Mouse (Mus musculus) stomach, embryonic 16.5 days (tissue): ENCODE data around the gene Ppp1r32. TPM values are rescaled to one million over a fixed set of nuclear protein-coding genes. Genes with fewer than 3 reads are reported as not detected.

Experiments used
- ATAC-seq: fragments of 200-750 bp; cut with Nextera tagmentation; 2 replicates; pipeline ENCODE4 v1.8.0; 2017; ENCODE audit warnings: moderate number of reproducible peaks, moderate TSS enrichment; ENCODE audit not compliant: insufficient read depth, low FRiP score
- H3K27ac ChIP-seq: fragments of 300-500 bp; sonication (generic); 2 replicates; pipeline ENCODE4 v1.5.1; 2014; ENCODE audit warnings: low read length
- H3K27me3 ChIP-seq: fragments of 300-500 bp; sonication (generic); 2 replicates; pipeline ENCODE4 v1.6.1; 2014; ENCODE audit warnings: low read length, control low read depth, mixed read lengths; ENCODE audit not compliant: control insufficient read depth, insufficient read depth
- H3K36me3 ChIP-seq: fragments of 300-500 bp; sonication (generic); 2 replicates; pipeline ENCODE4 v1.6.1; 2014; ENCODE audit warnings: low read length; ENCODE audit not compliant: control insufficient read depth, insufficient read depth
- H3K4me1 ChIP-seq: fragments of 300-500 bp; sonication (generic); 2 replicates; pipeline ENCODE4 v1.6.1; 2014; ENCODE audit warnings: low read length, control low read depth, mixed read lengths; ENCODE audit not compliant: control insufficient read depth, insufficient read depth
- H3K4me2 ChIP-seq: fragments of 300-500 bp; sonication (generic); 2 replicates; pipeline ENCODE4 v1.6.1; 2014; ENCODE audit warnings: low read depth, low read length, mixed read lengths
- H3K4me3 ChIP-seq: fragments of 300-500 bp; sonication (generic); replicated peaks from 2 replicates; pipeline ENCODE4 v1.5.1; 2014; ENCODE audit warnings: mild to moderate bottlenecking, low read length
- H3K9ac ChIP-seq: fragments of 300-500 bp; sonication (generic); 2 replicates; pipeline ENCODE4 v1.6.1; 2014; ENCODE audit warnings: low read length
- H3K9me3 ChIP-seq: fragments of 300-500 bp; sonication (generic); replicated peaks from 2 replicates; pipeline ENCODE4 v1.6.1; 2016; ENCODE audit warnings: low read length, control low read depth; ENCODE audit not compliant: control insufficient read depth
- WGBS: fragments of 180-500 bp; shearing (Covaris S2); extraction: QIAGEN DNeasy Blood & Tissue Kit; methylation state at CpG from one replicate; pipeline ENCODE4 v1.1.7; 2014; 5-methylcytosine and 5-hydroxymethylcytosine counted together
- polyA plus RNA-seq: library from polyadenylated mRNA; unstranded; fragments of >200 nt; fragmentation: Nextera tagmentation; extraction: Ambion mirVana; gene quantifications from 2 replicates; pipeline ENCODE4 v1.2.1, GENCODE M21; 2015

Gene Ppp1r32
- polyA plus RNA-seq, 1 experiment from 2014 or later, result 0.31 TPM

DNA sequence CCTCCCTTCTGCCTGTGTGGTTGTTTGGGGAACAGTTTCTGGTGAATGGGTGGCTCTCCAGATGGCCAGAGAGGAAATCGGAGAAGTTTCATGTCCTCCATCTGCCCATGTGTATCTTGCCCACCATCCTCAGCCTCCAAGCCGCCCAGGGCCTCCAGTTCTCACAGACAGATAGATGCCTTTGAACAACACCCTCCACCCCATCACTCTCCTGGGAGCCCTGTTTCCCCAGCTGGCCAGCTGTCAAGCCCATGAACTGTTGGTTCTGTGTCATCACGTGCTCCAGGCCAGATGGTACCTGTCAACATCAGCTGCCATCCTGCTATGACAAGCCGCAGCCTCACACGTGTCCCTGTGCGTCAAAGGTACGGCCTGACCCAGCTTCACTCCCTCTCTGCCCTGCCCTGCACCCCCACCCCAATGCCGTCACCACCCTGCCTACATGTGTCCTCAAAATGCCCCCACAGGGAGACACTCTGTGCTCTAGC lies 13.5 kb downstream of the Ppp1r32 start:
- WGBS, result 32% methylated on average over 8 of the region's 8 CpGs
- Histone ChIP-seq H3K4me2 (no peak overlapping the region), H3K27ac (no peak overlapping the region), H3K36me3 (no peaks in the 10 kb centered on the region), H3K4me1 (0 out of 2 replicates have a peak, but pooled peaks cover 4% of the 10 kb centered on the region), H3K9me3 (no peaks in the 10 kb centered on the region), H3K4me3 (no peak overlapping the region), H3K27me3 (no peaks in the 10 kb centered on the region), H3K9ac (no peak overlapping the region)
- no peak for ATAC-seq

DNA sequence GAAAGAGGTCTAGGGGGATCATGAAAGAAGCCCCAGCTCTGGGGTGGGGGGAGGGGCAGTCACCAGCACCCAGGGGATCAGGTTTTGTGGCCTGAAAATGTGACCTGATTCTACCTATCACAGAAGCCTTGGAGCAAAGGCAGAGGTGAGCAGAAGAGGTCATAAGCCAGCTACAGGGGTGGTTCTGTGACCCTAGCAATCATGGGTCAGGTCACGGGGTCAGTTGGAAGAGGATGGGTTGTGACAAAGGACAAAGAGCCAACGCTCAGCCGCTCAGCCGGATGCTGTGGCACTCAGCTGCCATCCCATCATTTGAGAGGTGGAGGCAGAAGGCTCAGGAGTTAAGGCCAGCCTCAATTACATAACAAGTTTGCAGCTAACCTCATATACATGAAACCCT lies 18.3 kb downstream of the Ppp1r32 start:
- no peak overlapping the region for H3K4me2 ChIP-seq
- H3K27me3 ChIP-seq, result peaks cover 31% of the 10 kb centered on the region
- ATAC-seq, result no peak
- H3K4me1 ChIP-seq, result 0 out of 2 replicates have a peak, but pooled peaks cover 7% of the 10 kb centered on the region
- H3K4me3 ChIP-seq, result no peak overlapping the region
- WGBS, result 37% methylated on average over 4 of the region's 4 CpGs
- no peak overlapping the region for H3K9ac ChIP-seq
- H3K27ac ChIP-seq, result no peak overlapping the region
- no peaks in the 10 kb centered on the region for H3K9me3 ChIP-seq
- H3K36me3 ChIP-seq, result no peaks in the 10 kb centered on the region

- H3K4me3 ChIP-seq, result no peak overlapping the region
- H3K36me3 ChIP-seq, result no peaks in the 10 kb centered on the region
- no peak overlapping the region for H3K27ac ChIP-seq
- no peaks in the 10 kb centered on the region for H3K9me3 ChIP-seq
- WGBS, result 36% methylated on average over 7 of the region's 7 CpGs
- peaks cover 12% of the 10 kb centered on the region for H3K4me1 ChIP-seq
- ATAC-seq, result no peak
- H3K4me2 ChIP-seq, result no peak overlapping the region
- no peak overlapping the region for H3K9ac ChIP-seq
- H3K27me3 ChIP-seq, result peaks cover 54% of the 10 kb centered on the region
These were observed 21.1 kb downstream of the Ppp1r32 start for GRCm38 (mm10) chr19:10461584-10461983.

DNA sequence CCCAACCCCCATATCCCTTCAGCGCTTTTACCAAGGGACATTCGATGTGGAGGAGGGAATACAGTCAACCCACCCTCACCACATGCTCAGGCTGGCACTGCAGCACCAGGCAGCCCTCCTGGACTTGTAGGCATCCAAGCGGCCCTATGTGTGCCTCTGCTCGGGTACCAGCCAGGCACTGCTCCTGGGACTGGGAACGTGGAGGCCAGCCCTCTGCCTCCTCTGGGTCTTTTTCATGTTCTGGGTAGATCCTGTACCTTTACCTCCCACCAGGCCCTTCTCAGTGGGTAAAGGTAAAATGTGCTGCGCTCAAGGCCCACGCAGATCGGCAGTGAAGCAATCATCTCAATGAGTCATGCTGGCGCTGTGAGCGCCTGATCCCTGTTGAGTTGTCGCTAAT lies 22.8 kb downstream of the Ppp1r32 start:
- H3K9me3 ChIP-seq, result no peaks in the 10 kb centered on the region
- H3K36me3 ChIP-seq, result no peaks in the 10 kb centered on the region
- ATAC-seq, result no peak
- H3K27ac ChIP-seq, result no peak overlapping the region
- no peak overlapping the region for H3K9ac ChIP-seq
- WGBS, result 58% methylated on average over 11 of the region's 11 CpGs
- no peak overlapping the region for H3K4me3 ChIP-seq
- no peak overlapping the region for H3K4me2 ChIP-seq
- H3K27me3 ChIP-seq, result peaks cover 70% of the 10 kb centered on the region
- H3K4me1 ChIP-seq, result peaks cover 16% of the 10 kb centered on the region

DNA sequence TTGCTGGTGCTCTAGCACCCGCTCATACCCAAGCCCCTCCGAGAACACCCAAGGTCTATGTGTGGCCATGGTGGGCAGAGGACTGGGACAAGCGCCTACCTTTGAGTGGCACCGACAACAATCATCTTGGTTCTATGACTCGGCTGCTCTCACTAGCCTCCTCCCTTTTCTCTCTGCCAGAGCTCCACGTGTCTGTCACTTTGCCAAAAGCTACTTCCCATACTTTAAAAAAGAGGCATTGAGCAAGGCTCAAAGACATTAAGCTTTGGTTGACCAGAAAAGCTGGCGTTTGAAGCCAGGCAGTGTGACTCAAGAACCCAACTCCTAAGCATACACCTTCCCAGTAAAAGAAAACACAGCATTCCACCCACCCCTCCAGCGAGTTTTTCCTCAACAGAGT lies 24.6 kb downstream of the Ppp1r32 start:
- Histone ChIP-seq H3K27ac (no peak overlapping the region), H3K27me3 (peaks cover 78% of the 10 kb centered on the region), H3K36me3 (no peaks in the 10 kb centered on the region), H3K9me3 (no peaks in the 10 kb centered on the region), H3K4me3 (peak overlapping the region; percentile 49), H3K4me2 (peak overlapping the region; percentile 70), H3K9ac (no peak overlapping the region; the same call in 1 of the 2 replicates), H3K4me1 (peaks cover 16% of the 10 kb centered on the region)
- WGBS, result 11% methylated on average over 8 of the region's 8 CpGs
- ATAC-seq, result no peak

GRCm38 (mm10) chr19:10457484-10457800 lies 25.3 kb downstream of the Ppp1r32 start:
- peak overlapping the region; percentile 49 for H3K4me3 ChIP-seq

GRCm38 (mm10) chr19:10456752-10457483 lies 25.8 kb downstream of the Ppp1r32 start, which contains the start of gene Lrrc10b:
TSS of gene Lrrc10b (minus strand) at chr19:10457473.
- peak within 1 kb of the TSS; percentile 19; the same call in 1 of the 2 replicates for H3K27ac ChIP-seq
- H3K27me3 ChIP-seq, result peaks cover 71% of the 10 kb centered on the region
- H3K9ac ChIP-seq, result peak within 1 kb of the TSS; percentile 64
- peak within 1 kb of the TSS; percentile 49 for H3K4me3 ChIP-seq
- peak within 1 kb of the TSS; percentile 70 for H3K4me2 ChIP-seq
- peaks cover 13% of the 10 kb centered on the region for H3K4me1 ChIP-seq
- no peaks in the 10 kb centered on the region for H3K9me3 ChIP-seq
- no peaks in the 10 kb centered on the region for H3K36me3 ChIP-seq
- ATAC-seq, result peak; percentile 66
- under 1% methylated on average over 95 of the region's 96 CpGs for WGBS

More at GRCm38 (mm10) chr19:10457484-10457800, 25.3 kb downstream of the Ppp1r32 start:
- H3K9me3 ChIP-seq, result no peaks in the 10 kb centered on the region
- peak overlapping the region; percentile 70 for H3K4me2 ChIP-seq
- peaks cover 75% of the 10 kb centered on the region for H3K27me3 ChIP-seq
- no peaks in the 10 kb centered on the region for H3K36me3 ChIP-seq
- 1% methylated on average over 33 of the region's 34 CpGs for WGBS
- H3K27ac ChIP-seq, result no peak overlapping the region
- peak; percentile 83 for ATAC-seq
- H3K9ac ChIP-seq, result peak overlapping the region; percentile 64
- peaks cover 16% of the 10 kb centered on the region for H3K4me1 ChIP-seq

GRCm38 (mm10) chr19:10455437-10455806 lies 27.3 kb downstream of the Ppp1r32 start:
- Histone ChIP-seq H3K4me2 (no peak overlapping the region), H3K27me3 (peaks cover 60% of the 10 kb centered on the region), H3K4me1 (peaks cover 13% of the 10 kb centered on the region), H3K9ac (0 out of 2 replicates have a peak overlapping the region, but pooled peaks have one; percentile 35), H3K9me3 (no peaks in the 10 kb centered on the region), H3K36me3 (no peaks in the 10 kb centered on the region), H3K27ac (no peak overlapping the region), H3K4me3 (no peak overlapping the region)
- WGBS, result 62% methylated on average over 3 of the region's 3 CpGs
- ATAC-seq, result no peak

DNA sequence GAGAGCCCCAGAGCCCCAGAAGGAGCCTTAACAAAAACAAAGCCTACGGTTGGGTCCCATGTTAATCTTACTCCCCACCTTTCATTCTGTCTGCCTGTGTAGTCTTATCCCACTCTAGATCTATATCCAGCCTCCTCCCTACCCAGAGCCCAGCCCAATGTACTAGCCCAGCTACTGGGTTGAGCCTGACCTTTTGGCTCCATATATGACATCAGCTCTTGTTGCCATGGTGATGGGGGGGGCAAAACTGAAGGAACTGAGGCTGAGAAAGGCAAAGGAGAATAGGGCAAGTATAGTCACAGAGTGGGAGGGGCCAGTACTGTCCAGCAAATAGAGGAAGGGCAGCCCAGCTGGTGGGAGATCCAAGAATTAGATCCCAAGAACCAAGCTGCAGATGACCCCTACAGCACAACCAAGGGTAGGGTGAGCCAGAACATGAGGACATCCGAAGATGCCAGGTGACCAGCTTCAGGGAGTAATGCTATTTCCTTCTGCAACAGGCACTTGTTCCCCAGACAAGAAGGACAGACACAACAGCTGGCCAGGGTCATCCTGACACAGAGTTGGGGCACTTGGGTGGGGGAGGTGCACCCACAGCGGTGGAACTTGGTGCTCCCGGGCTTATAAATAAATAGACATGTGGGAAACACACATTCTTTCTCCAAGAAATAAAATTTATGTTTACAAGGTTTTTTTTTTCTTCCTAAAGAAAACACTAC lies 27.9 kb downstream of the Ppp1r32 start:
- no peak overlapping the region for H3K4me3 ChIP-seq
- H3K27me3 ChIP-seq, result peaks cover 57% of the 10 kb centered on the region
- no peak overlapping the region for H3K4me2 ChIP-seq
- H3K9ac ChIP-seq, result no peak overlapping the region
- WGBS, result 45% methylated on average over 4 of the region's 4 CpGs
- no peak overlapping the region for H3K27ac ChIP-seq
- ATAC-seq, result no peak
- no peaks in the 10 kb centered on the region for H3K36me3 ChIP-seq
- H3K4me1 ChIP-seq, result peaks cover 13% of the 10 kb centered on the region
- no peaks in the 10 kb centered on the region for H3K9me3 ChIP-seq
